Mouse (Mus musculus): Measurements from ENCODE around the gene Padi6. TPM values are rescaled to one million over a fixed set of nuclear protein-coding genes. Genes with fewer than 3 reads are reported as not detected.

The Padi6 gene
- polyA plus RNA-seq, 1 experiment, result not detected

GRCm38 (mm10) chr4:140723192-140723591 lies 19.3 kb downstream of the Padi6 start:
- TF ChIP-seq GATA1 (IDR thresholded peaks at IDR 0.05; ENCODE audit: low read length), result no peak

DNA sequence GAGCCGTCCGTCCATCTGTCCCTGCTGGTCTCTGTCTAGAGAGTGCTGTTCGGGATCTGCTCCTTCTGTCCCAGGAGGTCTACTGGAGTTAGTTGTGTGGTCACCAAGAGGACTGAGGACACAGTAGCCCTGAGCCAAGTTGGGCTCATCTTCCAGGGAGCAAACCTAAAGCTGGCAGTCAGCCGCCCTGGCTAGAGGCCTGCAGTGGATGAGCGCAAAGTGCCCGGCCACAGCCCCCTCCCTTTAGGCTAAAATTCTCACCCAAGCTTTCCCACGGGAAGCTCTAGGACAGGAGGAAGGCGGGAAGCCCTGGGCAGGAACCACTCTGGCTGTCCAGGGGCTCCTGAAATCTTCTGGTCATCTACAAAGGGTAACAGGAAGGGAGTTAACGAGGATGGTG lies 19.7 kb downstream of the Padi6 start:
- no peak for TF ChIP-seq GATA1 (IDR thresholded peaks at IDR 0.05; ENCODE audit: low read length)

DNA sequence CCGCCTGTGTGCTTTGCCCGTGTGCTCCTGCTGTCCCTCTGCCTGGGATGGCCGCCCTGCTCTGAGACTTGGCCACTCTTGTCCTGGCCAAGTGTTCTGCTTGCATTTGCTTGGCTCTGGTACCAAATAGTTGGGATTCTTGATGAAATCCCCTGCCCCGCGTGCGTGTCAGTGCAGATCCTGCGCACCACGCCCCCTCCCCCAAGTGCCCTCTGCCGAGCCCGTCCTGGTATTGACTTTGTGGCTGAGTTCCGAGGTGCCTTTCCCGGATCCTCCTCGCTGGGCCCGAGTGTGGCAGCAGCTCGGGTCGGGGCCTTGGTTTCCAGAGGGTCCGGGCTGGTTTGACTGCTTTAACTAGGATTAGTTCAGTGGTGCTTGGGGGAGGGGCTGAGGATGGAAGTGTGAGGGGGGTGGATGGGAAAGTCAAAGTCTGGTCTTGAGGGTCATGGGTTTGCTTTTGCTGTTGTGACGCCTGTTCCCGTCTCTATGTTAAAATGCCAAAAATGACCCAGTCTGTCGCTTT lies 20.4 kb downstream of the Padi6 start:
- TF ChIP-seq GATA1 (IDR thresholded peaks at IDR 0.05; ENCODE audit: low read length), result no peak

DNA sequence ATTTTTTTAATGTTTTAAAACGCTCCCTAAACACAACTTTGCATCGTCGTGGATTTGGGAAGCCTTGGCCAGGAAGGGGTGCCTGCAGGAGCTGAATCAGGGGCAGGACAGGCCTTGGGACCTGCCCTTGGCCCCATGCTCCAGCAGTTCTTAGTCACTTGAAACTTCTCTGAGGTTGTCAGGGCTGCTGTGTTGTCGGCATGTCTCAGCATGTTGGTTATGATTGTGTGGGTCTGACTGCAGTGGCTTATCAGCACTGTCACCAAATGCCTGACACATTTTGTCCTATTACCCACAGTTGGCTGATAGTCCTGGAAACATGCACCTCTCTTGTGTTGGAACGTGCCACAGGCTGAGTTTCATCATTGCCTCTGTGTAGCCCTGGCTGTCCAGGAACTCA lies 22.4 kb downstream of the Padi6 start:
- TF ChIP-seq GATA1 (IDR thresholded peaks at IDR 0.05; ENCODE audit: low read length), result no peak

- TF ChIP-seq GATA1 (IDR thresholded peaks at IDR 0.05; ENCODE audit: low read length), result no peak
Observed at GRCm38 (mm10) chr4:140718436-140718835, 24.0 kb downstream of the Padi6 start.

- TF ChIP-seq GATA1 (IDR thresholded peaks at IDR 0.05; ENCODE audit: low read length), result no peak
Observed at GRCm38 (mm10) chr4:140716994-140717393, 25.4 kb downstream of the Padi6 start.

- TF ChIP-seq GATA1 (IDR thresholded peaks at IDR 0.05; ENCODE audit: low read length), result no peak
Observed at GRCm38 (mm10) chr4:140714586-140714985, 27.9 kb downstream of the Padi6 start.

GRCm38 (mm10) chr4:140713480-140714365 lies 28.7 kb downstream of the Padi6 start:
- no peak for TF ChIP-seq GATA1 (IDR thresholded peaks at IDR 0.05; ENCODE audit: low read length)

GRCm38 (mm10) chr4:140711360-140711759 lies 31.1 kb downstream of the Padi6 start:
- TF ChIP-seq GATA1 (IDR thresholded peaks at IDR 0.05; ENCODE audit: low read length), result no peak

DNA sequence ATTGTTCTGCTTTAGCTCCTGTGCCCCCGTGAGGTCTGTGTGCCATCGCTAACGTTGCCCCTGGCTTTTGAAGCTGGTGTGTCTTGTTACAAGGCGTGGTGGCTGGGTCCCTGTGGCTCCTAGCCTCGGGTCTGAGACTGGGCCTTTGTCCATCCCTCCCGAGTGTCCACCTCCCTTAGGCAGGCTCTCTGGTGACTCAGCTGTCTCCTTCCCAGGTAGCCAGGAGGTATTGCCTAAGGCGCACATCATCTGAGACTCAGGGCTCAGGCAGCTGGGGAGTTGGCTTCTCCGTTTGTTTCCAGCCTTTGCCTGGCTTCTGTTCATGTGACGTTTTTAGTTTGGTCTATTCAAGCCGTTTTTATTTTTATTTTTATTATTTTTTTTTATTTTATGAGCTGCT lies 31.7 kb downstream of the Padi6 start:
- no peak for TF ChIP-seq GATA1 (IDR thresholded peaks at IDR 0.05; ENCODE audit: low read length)

- TF ChIP-seq GATA1 (IDR thresholded peaks at IDR 0.05; ENCODE audit: low read length), result no peak
Observed at GRCm38 (mm10) chr4:140709617-140710016, 32.8 kb downstream of the Padi6 start.

GRCm38 (mm10) chr4:140709111-140709510 lies 33.3 kb downstream of the Padi6 start:
- TF ChIP-seq GATA1 (IDR thresholded peaks at IDR 0.05; ENCODE audit: low read length), result no peak

- TF ChIP-seq GATA1 (IDR thresholded peaks at IDR 0.05; ENCODE audit: low read length), result no peak
Observed at GRCm38 (mm10) chr4:140708297-140708927, 34.0 kb downstream of the Padi6 start.

DNA sequence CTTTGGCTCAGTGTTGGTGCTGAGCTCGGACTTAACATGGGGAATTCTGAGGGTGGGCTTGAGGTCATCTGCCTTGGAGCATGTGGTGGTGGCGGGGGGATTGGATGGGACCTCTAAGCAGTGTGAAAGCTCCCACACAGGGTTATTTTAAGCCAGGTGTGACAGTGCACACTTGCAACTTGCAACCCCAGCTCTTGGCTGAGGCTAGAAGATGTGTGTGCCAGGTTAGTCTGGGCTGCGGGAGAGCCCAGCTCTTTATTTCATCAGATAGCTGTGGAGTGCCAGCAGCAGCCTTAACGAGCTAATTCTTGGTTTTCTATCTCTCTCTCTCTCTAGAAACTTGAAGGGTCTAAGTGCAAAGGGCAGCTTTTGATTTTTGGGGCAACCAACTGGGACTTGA lies 34.8 kb downstream of the Padi6 start:
- TF ChIP-seq GATA1 (IDR thresholded peaks at IDR 0.05; ENCODE audit: low read length), result no peak

- no peak for TF ChIP-seq GATA1 (IDR thresholded peaks at IDR 0.05; ENCODE audit: low read length)
Observed at GRCm38 (mm10) chr4:140704166-140704565, 38.3 kb downstream of the Padi6 start.

DNA sequence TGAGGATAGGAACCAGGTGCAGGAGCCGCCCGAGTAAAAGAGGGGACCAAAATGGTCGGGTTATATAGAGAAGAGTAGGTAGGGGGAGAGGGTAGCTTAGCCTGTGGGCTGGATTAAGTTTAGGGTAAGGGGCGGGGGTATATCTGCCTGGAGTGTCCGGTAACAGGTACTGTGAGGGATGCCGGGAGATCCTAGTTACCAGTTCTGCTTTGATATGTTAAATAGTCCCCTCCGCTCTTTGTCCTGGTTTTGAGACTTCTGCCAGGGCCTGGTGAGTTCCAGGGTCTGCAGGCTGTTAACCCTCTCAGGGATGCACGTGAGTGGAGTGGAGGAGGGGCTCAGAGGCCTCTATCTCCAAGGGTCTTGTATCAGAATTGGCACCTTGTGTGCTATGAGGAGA lies 38.8 kb downstream of the Padi6 start:
- TF ChIP-seq GATA1 (IDR thresholded peaks at IDR 0.05; ENCODE audit: low read length), result no peak

All from G1E-ER4 (cell line).